Mouse (Mus musculus): Measurements from ENCODE around the gene Rtf2.

Rtf2 gene

DNA sequence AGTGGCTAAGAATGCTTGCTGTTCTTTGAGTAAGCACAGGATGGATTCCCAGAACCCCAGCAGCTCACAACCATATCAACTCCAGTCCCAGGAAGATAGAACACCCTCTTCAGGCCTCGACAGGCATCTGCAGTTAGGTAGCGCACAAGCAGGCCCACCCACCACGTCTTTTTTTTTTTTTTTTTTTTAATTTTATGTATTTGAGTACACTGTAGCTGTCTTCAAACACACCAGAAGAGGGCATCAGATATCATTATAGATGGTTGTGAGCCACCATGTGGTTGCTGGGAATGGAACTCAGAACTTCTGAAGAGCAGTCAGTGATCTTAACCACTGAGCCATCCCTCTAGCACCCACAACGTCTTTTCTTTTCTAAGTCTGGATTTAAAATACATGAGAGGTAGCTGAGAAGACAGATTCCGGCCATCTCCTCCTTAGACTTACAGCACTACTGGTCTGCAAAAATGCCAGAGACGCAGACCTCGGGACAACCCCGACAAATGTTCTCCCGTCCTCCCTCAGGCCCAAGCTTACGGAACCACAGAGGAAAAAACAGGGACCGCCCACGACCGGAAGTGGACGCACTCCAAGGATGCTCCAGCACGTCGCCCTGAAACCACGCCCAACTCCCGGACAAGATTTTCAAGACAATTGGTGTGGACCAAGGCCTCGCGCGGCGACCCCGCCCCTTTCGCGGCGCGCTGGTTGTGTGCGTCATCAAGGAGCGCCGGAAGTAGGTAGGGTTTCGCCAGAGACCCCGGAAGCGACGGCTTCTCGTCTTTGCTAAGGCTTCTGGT is at the start of gene Rtf2:
Gene Rtf2 (plus strand): TSS at position 714 of the 797 bp plus-strand sequence.
- DNase-seq (ENCODE audit: low spot score): peak; percentile 100

- DNase-seq (ENCODE audit: low spot score): no peak
These were observed 48.3 kb upstream of the Rtf2 start for GRCm38 (mm10) chr2:172392041-172392521.

- peak; percentile 50 for DNase-seq (ENCODE audit: low spot score)
These were observed 46.8 kb upstream of the Rtf2 start, which contains the start of gene Cass4 for GRCm38 (mm10) chr2:172393391-172394051. TSS of gene Cass4 (plus strand) at chr2:172393794.

GRCm38 (mm10) chr2:172394052-172394392 is 46.3 kb upstream of the Rtf2 start:
- no peak for DNase-seq (ENCODE audit: low spot score)

DNA sequence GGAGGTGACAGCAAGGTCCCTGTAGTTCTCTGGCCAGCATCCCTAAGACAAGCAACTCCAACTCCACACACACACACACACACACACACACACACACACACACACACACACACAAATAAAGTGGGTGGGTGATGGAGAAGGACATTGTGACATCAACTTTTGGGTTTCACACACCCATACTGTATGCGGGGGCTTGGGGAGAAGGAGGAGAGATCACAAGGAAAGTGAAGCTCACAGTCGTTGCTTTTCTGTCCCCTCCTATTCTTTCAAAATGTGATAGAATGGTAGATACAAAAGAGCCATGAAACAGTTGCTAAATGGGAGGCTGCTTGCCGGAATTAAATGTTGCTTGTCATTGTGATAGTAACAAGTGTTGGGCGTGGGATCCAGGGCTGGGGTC is 45.7 kb upstream of the Rtf2 start:
- DNase-seq (ENCODE audit: low spot score): no peak

- DNase-seq (ENCODE audit: low spot score): no peak
These were observed 44.4 kb upstream of the Rtf2 start for GRCm38 (mm10) chr2:172395961-172396360.

DNA sequence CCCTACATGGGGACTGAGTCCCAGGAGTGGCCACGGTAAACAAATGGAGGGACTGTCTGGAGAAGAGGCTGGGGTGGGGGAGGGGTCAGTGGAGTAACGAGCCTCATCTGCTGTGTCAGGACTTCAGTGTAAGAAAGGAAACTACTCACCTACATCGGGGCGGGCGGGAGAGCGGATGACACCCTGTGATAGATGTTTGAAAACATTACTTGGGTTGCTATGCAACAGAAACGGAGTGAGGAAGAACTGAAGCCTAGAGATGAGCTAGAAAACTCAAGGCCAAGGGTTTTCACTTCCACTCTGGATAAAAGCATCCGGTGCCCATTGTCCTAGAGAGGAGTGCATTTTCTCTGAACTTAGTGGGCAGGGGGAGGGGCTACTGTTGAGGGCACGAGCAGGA is 40.5 kb upstream of the Rtf2 start:
- no peak for DNase-seq (ENCODE audit: low spot score)

DNA sequence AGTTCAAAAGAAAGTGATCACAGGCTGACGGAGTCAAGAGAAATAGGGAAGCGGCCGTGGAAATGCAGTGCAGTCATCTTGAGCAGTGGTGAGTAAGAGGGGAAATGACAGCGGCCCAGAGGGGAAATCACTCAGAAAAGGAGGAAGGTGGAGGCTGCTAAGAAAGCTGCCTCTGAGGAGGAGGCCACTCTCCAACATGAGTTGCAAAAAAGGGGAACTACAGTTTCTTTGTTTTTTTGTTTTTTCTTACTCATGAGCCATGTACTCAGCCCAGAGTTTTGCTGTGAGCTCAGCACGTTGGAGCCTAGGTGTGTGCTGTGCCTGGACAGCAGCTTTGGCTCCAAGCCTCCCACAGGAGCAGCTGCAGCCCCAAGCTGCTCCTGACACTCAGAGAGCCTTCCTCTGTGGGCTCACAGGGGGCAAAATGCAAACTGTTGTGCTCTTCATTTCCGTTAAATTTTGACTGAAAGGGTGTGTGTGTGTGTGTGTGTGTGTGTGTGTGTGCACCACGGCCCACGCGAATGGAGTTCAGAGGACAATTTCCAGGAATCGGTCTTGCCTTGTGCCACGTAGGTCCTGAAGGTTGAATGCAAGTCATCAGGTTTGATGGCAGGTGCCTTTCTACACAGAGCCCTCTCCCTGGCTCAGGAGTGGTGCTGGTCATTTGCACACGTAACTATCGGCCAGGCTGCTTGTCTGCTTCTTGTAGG is 39.1 kb upstream of the Rtf2 start:
- no peak for DNase-seq (ENCODE audit: low spot score)

DNA sequence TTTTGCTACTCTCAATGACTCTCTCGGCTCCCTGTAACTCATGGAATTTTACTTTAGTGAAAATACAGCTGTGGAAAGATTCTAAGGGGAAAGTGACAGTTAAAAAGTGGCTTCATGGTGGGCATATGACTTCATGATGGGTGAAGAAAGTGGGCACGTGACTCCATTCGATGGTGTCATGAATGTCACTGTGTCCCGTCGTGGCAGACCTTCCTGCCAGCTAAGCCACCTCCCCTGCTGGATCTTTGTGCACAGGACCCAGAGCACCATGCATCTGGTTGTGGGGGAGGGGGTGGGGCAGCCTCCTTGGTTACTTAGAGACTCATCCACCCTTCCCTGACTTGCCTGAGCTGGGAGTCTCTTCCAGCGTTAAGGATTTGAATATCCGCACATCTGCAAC is 36.1 kb upstream of the Rtf2 start:
- DNase-seq (ENCODE audit: low spot score): no peak

- no peak for DNase-seq (ENCODE audit: low spot score)
These were observed 35.3 kb upstream of the Rtf2 start for GRCm38 (mm10) chr2:172405011-172405410.

GRCm38 (mm10) chr2:172406173-172406572 is 34.2 kb upstream of the Rtf2 start:
- DNase-seq (ENCODE audit: low spot score): no peak

GRCm38 (mm10) chr2:172407499-172407898 is 32.9 kb upstream of the Rtf2 start:
- DNase-seq (ENCODE audit: low spot score): no peak

DNA sequence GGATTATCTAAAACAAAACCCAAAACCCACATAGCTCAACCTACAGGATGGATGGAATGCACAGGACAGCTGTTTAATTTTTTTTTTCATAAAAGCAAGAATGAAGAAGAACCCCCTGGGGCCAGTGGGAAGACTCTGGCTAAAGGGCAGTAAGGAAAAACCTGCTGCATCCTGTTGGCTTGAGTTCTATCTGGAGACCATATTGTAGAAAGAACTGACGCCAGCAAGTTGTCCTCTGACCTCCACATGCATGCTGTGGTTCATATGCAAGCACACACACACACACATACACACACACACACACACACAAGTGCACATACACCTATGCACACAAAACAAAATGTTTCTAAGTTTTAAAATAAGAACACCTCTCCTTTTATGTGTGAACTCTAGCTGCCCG is 29.7 kb upstream of the Rtf2 start:
- DNase-seq (ENCODE audit: low spot score): no peak

DNA sequence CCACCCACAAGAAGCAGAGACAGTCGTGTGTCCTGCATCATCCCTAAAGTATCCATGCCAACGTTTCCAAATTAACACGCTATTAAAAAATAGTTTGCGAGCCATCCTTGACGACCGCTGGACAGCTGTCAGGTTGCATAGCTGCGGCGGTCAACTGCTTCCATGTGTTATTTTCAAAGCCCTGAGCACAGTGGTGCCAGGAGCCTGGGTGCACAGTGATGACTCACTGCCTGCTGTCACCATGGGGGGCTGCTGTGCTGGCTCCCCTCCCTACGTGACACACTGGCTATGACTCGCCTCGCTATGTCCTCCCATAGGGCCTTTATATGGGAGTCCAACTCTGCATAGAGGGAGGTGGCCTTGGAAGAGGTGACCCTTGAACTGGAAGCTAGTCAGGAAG is 29.3 kb upstream of the Rtf2 start:
- no peak for DNase-seq (ENCODE audit: low spot score)

DNA sequence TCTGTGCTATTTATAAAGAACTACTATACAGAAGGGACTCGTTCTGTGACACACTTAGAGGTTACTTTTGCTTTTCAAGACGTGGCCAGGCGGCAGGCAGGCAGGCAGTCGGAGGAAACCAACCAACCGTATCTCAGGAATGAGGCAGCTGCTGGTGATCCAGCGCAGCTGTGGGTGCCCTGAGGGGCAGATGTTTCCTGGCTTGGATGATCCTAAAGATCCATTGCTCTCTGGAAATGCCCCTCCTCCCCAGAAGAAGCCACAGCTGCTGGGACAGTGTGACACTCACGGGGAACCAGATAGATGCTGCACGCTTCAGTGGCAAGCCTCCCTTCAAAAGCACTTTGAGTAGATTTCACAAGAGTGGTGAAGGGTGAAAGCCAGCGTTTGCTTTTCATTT is 27.9 kb upstream of the Rtf2 start:
- DNase-seq (ENCODE audit: low spot score): peak; percentile 19

- DNase-seq (ENCODE audit: low spot score): peak; percentile 68
These were observed 27.1 kb upstream of the Rtf2 start for GRCm38 (mm10) chr2:172413273-172413672.

GRCm38 (mm10) chr2:172413894-172414293 is 26.5 kb upstream of the Rtf2 start:
- no peak for DNase-seq (ENCODE audit: low spot score)

DNA sequence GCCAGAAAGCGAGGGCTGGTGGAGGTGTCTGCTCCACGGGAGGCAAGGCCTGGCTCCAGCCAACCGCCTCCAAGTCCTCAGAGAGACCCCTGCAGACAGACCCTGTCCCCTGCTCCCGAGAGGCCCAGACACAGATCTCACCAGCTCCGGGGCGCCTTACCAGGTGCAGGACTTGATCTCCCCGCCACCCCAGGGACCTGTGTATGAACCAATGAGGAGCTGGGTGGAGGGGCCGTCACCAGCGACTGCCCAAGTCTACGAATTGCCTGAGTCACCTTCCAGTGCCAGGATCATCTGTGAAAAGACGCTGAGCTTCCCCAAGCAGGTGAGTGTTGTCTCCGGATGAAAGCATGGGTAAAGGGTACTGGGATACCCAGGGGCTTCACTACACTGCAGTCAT is 24.1 kb upstream of the Rtf2 start:
- no peak for DNase-seq (ENCODE audit: low spot score)

DNA sequence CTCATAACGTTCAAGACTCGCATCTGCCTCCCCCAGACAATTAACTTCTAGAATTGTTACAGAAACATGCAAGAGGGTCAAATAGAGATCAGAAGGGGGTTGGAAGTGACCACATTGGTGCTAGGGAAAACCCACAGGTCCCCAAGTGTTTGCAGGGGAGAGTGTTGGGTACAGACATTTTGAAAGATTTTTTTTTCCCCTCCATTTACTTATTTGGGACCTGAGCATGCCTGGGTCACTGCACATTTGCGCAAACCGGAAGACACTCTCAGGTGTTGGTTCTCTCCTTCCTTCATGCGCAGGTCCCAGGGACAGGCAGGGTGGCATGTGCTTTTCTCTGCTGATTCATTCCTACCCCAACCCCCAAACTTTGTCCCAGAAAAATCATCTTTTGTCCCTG is 23.5 kb upstream of the Rtf2 start:
- no peak for DNase-seq (ENCODE audit: low spot score)

DNA sequence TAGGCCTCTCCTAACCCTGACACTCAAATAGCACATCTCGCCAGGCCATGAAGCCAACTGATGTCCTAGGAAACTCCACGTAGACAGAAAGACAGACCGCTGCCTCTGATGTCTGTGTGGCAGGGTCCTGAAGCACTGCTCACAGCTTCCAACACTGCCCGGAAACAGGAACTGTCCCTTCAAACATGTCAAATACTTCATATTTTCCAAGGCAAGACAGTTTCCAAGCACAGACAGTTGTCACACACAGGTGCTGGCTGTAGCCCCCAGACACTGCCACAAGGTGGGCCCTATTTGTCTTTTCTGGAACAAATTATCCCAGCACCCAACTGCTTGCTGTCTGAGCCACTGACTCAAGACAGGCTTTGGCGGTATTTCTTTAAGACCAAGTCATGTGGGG is 22.1 kb upstream of the Rtf2 start:
- DNase-seq (ENCODE audit: low spot score): no peak

DNA sequence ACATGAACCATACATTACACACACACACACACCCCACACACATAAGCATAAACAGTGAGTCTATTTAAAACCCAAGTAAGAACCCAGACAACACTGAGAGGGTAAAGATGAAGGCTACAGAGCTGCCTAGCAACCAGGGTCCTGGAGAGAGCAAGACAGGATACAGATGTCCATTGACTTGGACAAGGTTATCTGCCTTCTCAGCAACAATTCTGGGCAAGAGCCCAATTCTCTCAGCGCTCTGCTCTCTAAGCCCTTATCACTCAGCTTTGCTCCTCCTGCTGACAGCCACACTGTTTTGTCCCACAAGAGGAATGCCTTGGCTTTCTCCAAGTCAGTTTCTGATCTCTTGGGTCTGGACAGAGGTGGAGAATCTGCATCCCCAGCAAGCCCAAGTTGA is 9.7 kb upstream of the Rtf2 start:
- DNase-seq (ENCODE audit: low spot score): peak; percentile 38

DNA sequence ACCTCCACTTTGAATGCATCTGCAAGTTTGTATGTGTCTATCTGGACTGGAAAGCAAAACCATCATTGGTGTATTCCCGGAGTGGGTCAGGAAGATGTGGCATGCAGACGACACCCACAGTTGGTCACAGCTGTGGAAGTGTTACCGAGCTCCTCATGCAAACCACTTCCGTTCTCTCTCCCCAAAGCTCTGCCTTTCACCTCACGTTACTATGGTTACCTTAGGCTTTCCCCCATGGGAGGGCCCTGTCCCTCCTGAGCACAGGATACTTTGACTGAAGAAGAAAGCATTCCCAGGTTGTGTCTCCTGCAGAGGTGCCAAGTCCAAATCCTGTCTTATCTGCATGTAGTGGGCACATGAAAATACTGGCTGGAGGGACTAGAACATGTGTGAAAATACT is 6.6 kb upstream of the Rtf2 start:
- DNase-seq (ENCODE audit: low spot score): no peak

DNA sequence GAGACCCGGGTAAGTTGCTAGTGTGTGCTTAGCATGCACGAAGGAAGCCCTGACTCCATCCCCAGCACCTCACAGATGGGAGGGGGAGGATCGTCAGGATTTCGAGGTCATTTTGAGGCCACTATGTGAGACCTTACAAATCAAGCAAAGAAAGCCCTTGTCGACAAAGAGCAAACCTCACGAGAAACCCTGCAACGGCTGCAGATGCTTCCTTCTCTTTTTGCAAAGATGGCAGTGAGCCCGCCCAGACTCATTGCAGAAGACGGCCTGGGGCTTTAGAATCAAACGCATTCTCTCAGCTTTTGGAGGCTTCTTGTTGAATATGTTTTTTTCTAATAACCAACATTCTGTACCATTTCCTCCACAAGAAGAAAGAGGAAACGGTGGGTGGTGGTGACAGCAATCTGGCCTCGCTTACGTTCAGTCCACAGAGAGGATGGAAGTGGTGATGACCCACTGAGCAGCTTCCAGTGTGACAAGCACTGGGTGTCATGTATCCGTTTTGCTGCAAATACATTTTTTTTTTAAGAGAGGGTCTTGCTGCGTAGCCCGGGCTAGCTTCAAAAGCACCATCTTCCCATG is 2.9 kb upstream of the Rtf2 start:
- no peak for DNase-seq (ENCODE audit: low spot score)
